Mouse (Mus musculus) heart, embryonic 13.5 days (tissue): ENCODE measurements at regions not wholly inside any gene's neighbourhood (a gene's known extent, or its start where the extent isn't known, plus 50 kb on each side); places are given as distances from the start of the nearest gene placed in this dataset.

Experiments used
- ATAC-seq: fragments of 200-750 bp; cut with Nextera tagmentation; 2 replicates; pipeline ENCODE4 v1.8.0; 2017; ENCODE audit warnings: moderate TSS enrichment; ENCODE audit not compliant: insufficient number of reproducible peaks, low FRiP score, low TSS enrichment; ENCODE audit errors: extremely low read depth
- H3K27ac ChIP-seq: fragments of 300-500 bp; sonication (generic); replicated peaks from 2 replicates; pipeline ENCODE4 v1.5.1; 2015; ENCODE audit warnings: moderate library complexity, mild to moderate bottlenecking, inconsistent platforms
- H3K27me3 ChIP-seq: fragments of 300-500 bp; sonication (generic); replicated peaks from 2 replicates; pipeline ENCODE4 v1.6.1; 2015; ENCODE audit warnings: mild to moderate bottlenecking, inconsistent platforms
- H3K36me3 ChIP-seq: fragments of 300-500 bp; sonication (generic); 2 replicates; pipeline ENCODE4 v1.6.1; 2015; ENCODE audit warnings: mild to moderate bottlenecking, inconsistent platforms
- H3K4me1 ChIP-seq: fragments of 300-500 bp; sonication (generic); 2 replicates; pipeline ENCODE4 v1.6.1; 2015; ENCODE audit warnings: inconsistent platforms
- H3K4me2 ChIP-seq: fragments of 300-500 bp; sonication (generic); 2 replicates; pipeline ENCODE4 v1.6.1; 2015; ENCODE audit warnings: inconsistent platforms, mild to moderate bottlenecking, moderate library complexity
- H3K4me3 ChIP-seq: fragments of 300-500 bp; sonication (generic); 2 replicates; pipeline ENCODE4 v1.5.1; 2015; ENCODE audit warnings: moderate library complexity, mild to moderate bottlenecking, inconsistent platforms
- H3K9ac ChIP-seq: fragments of 300-500 bp; sonication (generic); 2 replicates; pipeline ENCODE4 v1.6.1; 2015; ENCODE audit warnings: inconsistent platforms, mild to moderate bottlenecking, moderate library complexity
- H3K9me3 ChIP-seq: fragments of 300-500 bp; sonication (generic); 2 replicates; pipeline ENCODE4 v1.6.1; 2016; ENCODE audit warnings: inconsistent platforms
- WGBS: fragments of 180-500 bp; shearing (Covaris S2); methylation state at CpG from one replicate; pipeline ENCODE4 v1.1.7; 2015; ENCODE audit warnings: mixed read lengths; 5-methylcytosine and 5-hydroxymethylcytosine counted together

DNA sequence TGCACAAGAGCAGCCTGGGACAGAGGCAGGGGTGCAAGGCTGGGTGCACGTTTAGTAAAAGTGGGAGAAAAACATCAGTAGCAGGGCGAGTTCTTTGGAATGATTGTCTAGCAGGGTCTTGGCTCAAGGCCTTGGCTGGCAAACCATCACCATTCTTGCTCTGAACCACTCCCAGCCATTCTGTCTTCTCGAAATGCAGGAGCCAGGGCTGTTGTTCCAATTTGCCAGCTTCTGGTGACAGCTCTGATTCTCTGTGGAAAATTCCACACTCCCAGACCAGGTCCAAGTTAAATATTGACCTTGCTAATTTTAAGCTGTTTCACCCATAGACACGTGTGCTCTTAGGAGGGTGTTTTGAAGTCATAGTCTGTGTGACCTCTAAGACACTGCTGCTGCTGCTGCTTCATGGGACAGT, 441.2 kb downstream of the Fgf9 start:
- WGBS = 56% methylated on average over 4 of the region's 4 CpGs
- no peaks in the 10 kb centered on the region for H3K27me3 ChIP-seq
- H3K4me1 ChIP-seq = peaks cover 18% of the 10 kb centered on the region
- no peak overlapping the region for H3K9ac ChIP-seq
- H3K9me3 ChIP-seq = no peaks in the 10 kb centered on the region
- no peak for ATAC-seq
- no peak overlapping the region for H3K4me3 ChIP-seq
- H3K4me2 ChIP-seq = no peak overlapping the region
- H3K27ac ChIP-seq = no peak overlapping the region
- no peaks in the 10 kb centered on the region for H3K36me3 ChIP-seq

DNA sequence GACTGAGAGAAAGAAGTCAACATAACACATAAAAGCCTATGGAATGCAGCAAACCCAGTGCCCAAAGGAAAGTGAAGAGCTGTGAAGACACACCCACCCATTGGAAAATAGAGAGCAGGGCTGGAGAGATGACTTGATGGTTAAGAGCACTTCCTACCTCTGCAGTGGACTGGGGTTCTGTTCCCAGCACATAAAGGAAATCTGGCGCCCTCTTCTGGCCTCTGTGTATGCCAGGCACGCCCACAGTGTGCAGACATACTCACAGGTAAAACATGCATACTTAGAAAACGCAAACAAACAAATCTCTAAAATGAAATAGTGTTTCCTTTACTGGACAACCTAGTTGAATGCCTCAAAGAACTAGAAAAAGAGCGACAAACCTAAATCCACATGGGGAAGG, 440.4 kb downstream of the Fgf9 start:
- no peaks in the 10 kb centered on the region for H3K27me3 ChIP-seq
- no peaks in the 10 kb centered on the region for H3K36me3 ChIP-seq
- H3K27ac ChIP-seq = no peak overlapping the region
- H3K4me3 ChIP-seq = no peak overlapping the region
- 69% methylated on average over 4 of the region's 4 CpGs for WGBS
- no peaks in the 10 kb centered on the region for H3K9me3 ChIP-seq
- ATAC-seq = no peak; the same call in 1 of the 2 replicates
- H3K4me2 ChIP-seq = no peak overlapping the region
- no peak overlapping the region for H3K9ac ChIP-seq
- peaks cover 19% of the 10 kb centered on the region for H3K4me1 ChIP-seq

GRCm38 (mm10) chr14:58509106-58509505, 438.8 kb downstream of the Fgf9 start:
- no peak overlapping the region for H3K4me3 ChIP-seq
- no peaks in the 10 kb centered on the region for H3K36me3 ChIP-seq
- no peaks in the 10 kb centered on the region for H3K27me3 ChIP-seq
- H3K9me3 ChIP-seq = no peaks in the 10 kb centered on the region
- no peak for ATAC-seq
- H3K27ac ChIP-seq = no peak overlapping the region
- WGBS = 82% methylated on average over 4 of the region's 4 CpGs
- no peak overlapping the region for H3K9ac ChIP-seq
- no peak overlapping the region for H3K4me2 ChIP-seq
- H3K4me1 ChIP-seq = peaks cover 19% of the 10 kb centered on the region

DNA sequence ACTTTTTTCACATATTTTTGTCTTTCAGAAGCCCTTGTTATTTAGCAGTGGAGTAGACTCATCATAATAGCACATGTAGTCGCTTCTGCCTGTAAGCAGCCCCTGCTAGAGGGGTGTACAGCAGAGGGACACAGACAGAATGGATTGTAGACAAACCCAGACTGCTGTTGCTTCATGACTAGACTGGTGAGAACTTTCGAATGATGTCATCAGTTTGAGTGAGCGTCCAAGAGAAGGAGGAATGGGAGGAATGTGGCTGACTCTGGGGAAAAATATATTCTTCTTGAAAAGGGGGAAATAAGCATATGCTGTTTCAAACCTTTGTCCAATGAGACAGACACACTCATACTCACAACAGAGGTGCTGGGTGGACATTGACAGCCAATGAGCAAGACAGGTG, 436.1 kb downstream of the Fgf9 start:
- H3K4me3 ChIP-seq = no peak overlapping the region
- WGBS = 48% methylated on average over 3 of the region's 3 CpGs
- H3K9ac ChIP-seq = no peak overlapping the region
- no peak overlapping the region for H3K4me2 ChIP-seq
- peaks cover 15% of the 10 kb centered on the region for H3K4me1 ChIP-seq
- no peaks in the 10 kb centered on the region for H3K36me3 ChIP-seq
- no peak for ATAC-seq
- H3K27me3 ChIP-seq = no peaks in the 10 kb centered on the region
- H3K27ac ChIP-seq = no peak overlapping the region
- H3K9me3 ChIP-seq = no peaks in the 10 kb centered on the region

GRCm38 (mm10) chr14:58505841-58506240, 435.5 kb downstream of the Fgf9 start:
- no peaks in the 10 kb centered on the region for H3K27me3 ChIP-seq

GRCm38 (mm10) chr14:58502890-58503289, 432.5 kb downstream of the Fgf9 start:
- 62% methylated on average over 8 of the region's 8 CpGs for WGBS
- H3K9ac ChIP-seq = no peak overlapping the region
- H3K27ac ChIP-seq = no peak overlapping the region
- no peak overlapping the region for H3K4me3 ChIP-seq
- H3K36me3 ChIP-seq = no peaks in the 10 kb centered on the region
- H3K4me1 ChIP-seq = peaks cover 16% of the 10 kb centered on the region; the same call in 1 of the 2 replicates
- H3K27me3 ChIP-seq = no peaks in the 10 kb centered on the region
- no peak overlapping the region for H3K4me2 ChIP-seq
- H3K9me3 ChIP-seq = no peaks in the 10 kb centered on the region
- ATAC-seq = no peak

More at GRCm38 (mm10) chr14:58505841-58506240, 435.5 kb downstream of the Fgf9 start:
- Histone ChIP-seq H3K9ac (no peak overlapping the region), H3K27ac (no peak overlapping the region), H3K4me2 (no peak overlapping the region), H3K4me1 (peaks cover 12% of the 10 kb centered on the region; the same call in 1 of the 2 replicates), H3K9me3 (no peaks in the 10 kb centered on the region), H3K4me3 (no peak overlapping the region), H3K36me3 (no peaks in the 10 kb centered on the region)
- ATAC-seq = no peak

DNA sequence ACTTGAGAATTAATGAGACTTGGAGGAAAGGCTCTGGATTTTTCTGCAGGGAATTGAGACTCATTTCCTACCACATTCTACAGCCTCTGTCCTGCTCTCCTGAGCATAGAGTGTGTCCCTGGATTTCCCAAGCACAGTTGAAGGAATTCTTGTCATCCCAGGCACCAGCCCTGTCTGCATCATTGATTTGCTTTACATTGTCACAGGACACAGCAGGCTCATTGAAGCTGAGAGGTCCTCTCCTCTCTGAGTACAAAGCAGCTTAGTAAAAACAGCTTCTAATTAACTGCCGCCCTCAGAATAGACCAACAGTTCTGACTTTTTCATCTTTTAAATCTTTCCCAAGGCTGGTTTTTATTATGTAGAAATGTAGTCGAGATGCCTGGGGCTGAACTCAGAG, 429.7 kb downstream of the Fgf9 start:
- Histone ChIP-seq H3K36me3 (no peaks in the 10 kb centered on the region), H3K9ac (no peak overlapping the region), H3K4me3 (no peak overlapping the region), H3K9me3 (no peaks in the 10 kb centered on the region), H3K4me1 (peaks cover 10% of the 10 kb centered on the region; the same call in 1 of the 2 replicates), H3K4me2 (no peak overlapping the region), H3K27me3 (no peaks in the 10 kb centered on the region), H3K27ac (no peak overlapping the region)
- WGBS = 45% methylated on average over 2 of the region's 2 CpGs
- no peak for ATAC-seq

GRCm38 (mm10) chr14:58499501-58499900, 429.2 kb downstream of the Fgf9 start:
- no peaks in the 10 kb centered on the region for H3K9me3 ChIP-seq
- H3K4me3 ChIP-seq = no peak overlapping the region
- H3K9ac ChIP-seq = no peak overlapping the region
- no peaks in the 10 kb centered on the region for H3K36me3 ChIP-seq
- H3K27me3 ChIP-seq = no peaks in the 10 kb centered on the region
- peaks cover 10% of the 10 kb centered on the region; the same call in 1 of the 2 replicates for H3K4me1 ChIP-seq
- no peak for ATAC-seq
- no peak overlapping the region for H3K27ac ChIP-seq
- WGBS = 51% methylated on average over 6 of the region's 6 CpGs
- H3K4me2 ChIP-seq = no peak overlapping the region

- no peak overlapping the region for H3K9ac ChIP-seq
- H3K9me3 ChIP-seq = no peaks in the 10 kb centered on the region
- peaks cover 10% of the 10 kb centered on the region; the same call in 1 of the 2 replicates for H3K4me1 ChIP-seq
- no peak overlapping the region for H3K4me2 ChIP-seq
- no peak overlapping the region for H3K4me3 ChIP-seq
- 82% methylated on average over 7 of the region's 7 CpGs for WGBS
- H3K27me3 ChIP-seq = no peaks in the 10 kb centered on the region
- H3K36me3 ChIP-seq = no peaks in the 10 kb centered on the region
- no peak for ATAC-seq
- no peak overlapping the region for H3K27ac ChIP-seq
Observed at GRCm38 (mm10) chr14:58499071-58499470, 428.7 kb downstream of the Fgf9 start.

DNA sequence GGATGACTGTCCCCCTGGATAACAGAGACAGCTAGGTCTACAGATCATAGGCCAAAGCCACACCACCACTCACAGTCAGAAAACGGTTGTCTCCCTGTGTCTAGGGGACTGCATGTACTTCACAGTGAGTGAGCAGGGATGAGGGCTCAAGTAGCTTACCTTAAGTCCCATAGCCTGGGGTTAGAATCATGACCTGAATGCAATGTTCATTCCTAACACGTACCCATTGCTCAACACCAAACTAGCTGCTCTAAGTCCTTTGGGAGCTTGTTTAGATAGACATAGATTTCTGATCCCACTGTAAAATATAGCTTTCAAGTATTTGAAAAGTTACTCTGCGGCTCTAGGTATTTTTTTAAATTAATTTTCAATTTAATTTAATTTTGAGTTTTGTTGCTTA, 426.6 kb downstream of the Fgf9 start:
- Histone ChIP-seq H3K4me3 (no peak overlapping the region), H3K27me3 (no peaks in the 10 kb centered on the region), H3K4me1 (peaks cover 4% of the 10 kb centered on the region; the same call in 1 of the 2 replicates), H3K36me3 (no peaks in the 10 kb centered on the region), H3K9ac (no peak overlapping the region), H3K9me3 (no peaks in the 10 kb centered on the region), H3K27ac (no peak overlapping the region), H3K4me2 (no peak overlapping the region)
- ATAC-seq = no peak
- 82% methylated on average over 3 of the region's 3 CpGs for WGBS

DNA sequence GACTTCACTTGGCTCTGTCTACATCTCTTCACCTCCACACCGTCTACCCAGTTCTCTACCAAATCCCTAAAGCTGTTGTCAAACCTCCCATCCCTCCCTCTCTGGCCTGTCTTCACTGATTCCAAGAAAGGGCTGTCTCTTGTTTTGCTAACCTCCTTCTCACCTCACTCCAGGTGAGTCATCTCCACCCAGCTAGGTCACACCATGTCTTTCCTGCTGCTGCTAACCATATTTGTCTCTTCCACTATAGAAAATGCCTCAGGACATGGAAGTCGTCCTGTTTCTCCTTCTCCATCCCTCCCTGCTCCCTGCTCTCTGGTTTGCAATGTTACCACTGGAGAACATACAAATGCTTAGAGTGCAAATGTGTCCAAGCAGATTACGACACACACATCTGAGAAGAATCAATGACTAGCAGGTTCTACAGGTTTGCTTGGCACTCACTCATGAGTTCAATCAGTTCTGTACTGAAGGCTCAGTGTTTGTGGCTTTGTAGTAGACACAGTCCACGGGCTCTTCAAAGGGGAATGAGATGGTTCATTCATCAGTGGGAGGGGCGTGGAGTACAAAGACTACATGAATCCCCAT, 424.1 kb downstream of the Fgf9 start:
- Histone ChIP-seq H3K27ac (no peak overlapping the region), H3K27me3 (no peaks in the 10 kb centered on the region), H3K4me2 (no peak overlapping the region), H3K36me3 (no peaks in the 10 kb centered on the region), H3K9ac (no peak overlapping the region), H3K9me3 (no peaks in the 10 kb centered on the region), H3K4me1 (no peaks in the 10 kb centered on the region; the same call in 1 of the 2 replicates), H3K4me3 (no peak overlapping the region)
- no peak for ATAC-seq
- 71% methylated on average over 5 of the region's 5 CpGs for WGBS

DNA sequence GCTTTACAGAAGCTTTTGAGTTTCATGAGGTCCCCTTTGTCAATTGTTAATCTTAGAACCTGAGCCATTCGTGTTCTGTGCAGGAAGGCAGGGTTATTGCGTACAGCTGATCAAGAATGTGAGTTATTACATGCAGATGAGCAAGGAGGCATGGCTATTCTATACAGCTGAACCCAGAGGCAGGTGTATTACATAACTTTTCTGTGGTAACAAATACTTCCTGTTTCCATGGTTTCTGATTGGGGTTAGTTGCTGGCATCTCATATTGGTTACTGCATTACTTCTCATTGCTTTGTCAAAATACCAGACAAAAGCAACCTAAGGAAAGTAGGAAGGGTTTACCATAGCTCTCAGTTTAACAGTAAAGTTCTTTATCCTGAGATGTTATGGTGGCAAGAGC, 421.8 kb downstream of the Fgf9 start:
- no peak overlapping the region for H3K4me3 ChIP-seq
- no peaks in the 10 kb centered on the region for H3K27me3 ChIP-seq
- H3K9me3 ChIP-seq = no peaks in the 10 kb centered on the region
- no peak overlapping the region for H3K9ac ChIP-seq
- H3K4me2 ChIP-seq = no peak overlapping the region
- no peak for ATAC-seq
- no peaks in the 10 kb centered on the region for H3K4me1 ChIP-seq
- no peaks in the 10 kb centered on the region for H3K36me3 ChIP-seq
- H3K27ac ChIP-seq = no peak overlapping the region
- 78% methylated on average over 2 of the region's 2 CpGs for WGBS
